Mouse (Mus musculus): ENCODE measurements around the gene Bace1.
"Not testable (repeated sequence)": the region's sequence is repeated elsewhere in the genome, so short reads cannot be mapped to it uniquely, and the experiment has no call there.

The Bace1 gene

DNA sequence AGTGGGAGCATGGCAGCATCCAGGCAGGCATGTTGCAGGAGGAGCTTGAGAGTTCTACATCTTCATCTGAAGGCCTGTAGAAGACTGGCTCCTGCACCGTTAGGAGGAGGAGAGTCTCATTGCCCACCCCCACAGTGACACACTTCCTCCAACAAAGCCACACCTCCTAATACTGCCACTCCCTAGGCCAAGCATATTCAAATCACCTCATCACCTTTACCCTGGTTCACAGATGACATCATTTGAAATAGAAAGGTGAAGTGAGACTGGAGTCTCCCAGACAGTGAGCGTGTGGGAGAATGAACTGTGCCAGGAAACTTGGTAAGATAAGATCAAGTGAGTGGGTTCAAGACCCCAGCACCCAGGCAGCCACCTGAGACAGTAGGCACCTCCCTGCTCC is 4.9 kb upstream of the Bace1 start:
- no peak for DNase-seq (ENCODE audit: low read depth, low spot score)

DNA sequence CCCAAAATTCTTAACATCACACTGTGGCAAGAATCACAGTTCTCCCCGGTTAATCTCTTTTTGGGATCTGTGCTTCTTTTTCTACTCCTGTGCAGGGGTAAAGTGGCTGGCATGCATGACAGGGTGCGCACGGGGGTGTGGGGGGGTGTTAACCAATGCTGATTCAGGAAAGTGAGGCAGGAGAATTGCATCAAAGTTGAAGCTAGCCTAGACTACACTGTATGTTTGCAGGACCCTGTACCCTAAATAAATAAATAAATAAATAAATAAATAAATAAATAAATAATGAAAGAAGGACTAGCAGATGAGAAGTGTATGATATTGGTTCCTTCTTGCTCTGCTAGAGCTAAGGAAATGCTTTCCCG is 329 bp upstream of the Bace1 start:
- no peak for DNase-seq (ENCODE audit: low read depth, low spot score)

DNA sequence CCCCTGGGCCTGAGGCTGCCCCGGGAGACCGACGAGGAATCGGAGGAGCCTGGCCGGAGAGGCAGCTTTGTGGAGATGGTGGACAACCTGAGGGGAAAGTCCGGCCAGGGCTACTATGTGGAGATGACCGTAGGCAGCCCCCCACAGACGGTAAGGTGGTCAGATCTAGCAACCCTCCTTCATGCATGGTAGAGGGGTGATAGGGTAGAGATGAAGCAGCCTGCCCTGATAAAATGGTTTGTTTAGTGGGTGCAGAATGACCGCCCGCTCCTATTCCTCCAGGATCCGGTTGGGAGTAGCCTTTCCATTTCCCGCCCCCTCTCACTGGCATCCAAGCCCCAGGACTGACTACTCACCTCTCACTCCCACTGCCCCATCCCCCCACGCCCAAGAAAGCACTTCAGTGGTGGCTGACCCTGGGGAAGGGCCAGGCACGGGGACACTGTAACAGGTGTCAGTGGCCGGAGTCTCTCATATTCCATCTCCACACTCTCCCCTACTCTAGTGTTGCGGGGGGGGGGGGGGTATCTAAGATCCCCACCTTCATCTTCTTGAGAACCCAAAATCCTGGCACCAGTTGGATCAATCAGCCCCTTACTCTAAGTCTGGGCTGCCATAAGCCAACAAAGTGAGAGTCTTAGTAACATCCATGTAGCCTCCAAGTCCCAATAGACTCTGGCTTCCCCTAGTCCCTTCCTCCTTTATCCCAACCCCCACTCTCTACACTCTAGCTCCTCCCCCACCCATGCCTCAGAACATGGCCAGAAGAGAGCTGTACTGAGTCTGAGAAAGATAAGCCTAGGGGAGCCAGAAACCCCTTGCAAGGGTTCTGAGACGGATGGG is 980 bp downstream of the Bace1 start:
- no peak for DNase-seq (ENCODE audit: low read depth, low spot score)

- DNase-seq (ENCODE audit: low read depth, low spot score) = no peak
Observed at GRCm38 (mm10) chr9:45839982-45840300, 1.6 kb downstream of the Bace1 start.

GRCm38 (mm10) chr9:45840331-45840730 is 2.0 kb downstream of the Bace1 start:
- no peak for DNase-seq (ENCODE audit: low read depth, low spot score)

DNA sequence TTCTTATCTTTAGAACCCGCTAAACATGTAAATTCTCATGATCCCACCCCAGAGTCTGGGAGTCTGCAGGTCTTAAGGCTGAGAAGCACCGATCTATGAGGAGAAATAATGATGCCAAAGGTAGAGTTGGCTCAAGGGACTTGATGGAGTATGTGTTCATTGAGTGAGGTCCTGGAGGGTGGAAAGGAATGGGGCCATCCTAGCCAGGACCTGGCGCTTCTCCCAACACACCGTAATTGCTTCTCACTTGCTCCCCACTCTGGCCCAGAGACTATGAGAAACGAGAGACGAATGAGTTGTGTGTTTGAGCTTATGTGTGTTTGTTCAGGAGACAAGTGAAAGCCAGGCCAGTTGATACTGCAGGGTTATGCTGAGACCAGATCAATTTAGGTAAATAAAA is 3.1 kb downstream of the Bace1 start:
- DNase-seq (ENCODE audit: low read depth, low spot score) = no peak

GRCm38 (mm10) chr9:45843007-45843406 is 4.6 kb downstream of the Bace1 start:
- DNase-seq (ENCODE audit: low read depth, low spot score) = no peak

GRCm38 (mm10) chr9:45843780-45844179 is 5.4 kb downstream of the Bace1 start:
- no peak for DNase-seq (ENCODE audit: low read depth, low spot score)

DNA sequence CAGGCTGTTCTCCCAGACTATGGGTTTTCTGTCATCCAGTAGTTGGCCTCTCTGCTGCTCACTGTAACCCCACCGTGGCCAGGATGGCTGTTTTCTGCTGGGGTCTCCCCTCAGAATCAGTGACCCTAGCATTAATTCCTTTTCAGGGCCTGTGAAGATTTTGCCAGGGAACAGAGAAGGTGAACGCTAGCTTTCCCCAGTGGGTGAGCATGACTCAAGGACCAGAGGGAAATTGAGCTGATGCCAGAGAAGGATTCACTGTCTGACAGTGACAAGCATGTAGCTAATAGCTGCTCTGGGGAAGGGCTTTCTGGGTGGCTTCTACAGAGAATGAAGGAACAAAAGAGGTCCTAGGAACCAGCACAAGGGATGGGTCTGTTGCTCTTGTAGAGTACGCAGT is 7.2 kb downstream of the Bace1 start:
- no peak for DNase-seq (ENCODE audit: low read depth, low spot score)

- DNase-seq (ENCODE audit: low read depth, low spot score) = not testable (repeated sequence)
Observed at GRCm38 (mm10) chr9:45846176-45846575, 7.8 kb downstream of the Bace1 start.

DNA sequence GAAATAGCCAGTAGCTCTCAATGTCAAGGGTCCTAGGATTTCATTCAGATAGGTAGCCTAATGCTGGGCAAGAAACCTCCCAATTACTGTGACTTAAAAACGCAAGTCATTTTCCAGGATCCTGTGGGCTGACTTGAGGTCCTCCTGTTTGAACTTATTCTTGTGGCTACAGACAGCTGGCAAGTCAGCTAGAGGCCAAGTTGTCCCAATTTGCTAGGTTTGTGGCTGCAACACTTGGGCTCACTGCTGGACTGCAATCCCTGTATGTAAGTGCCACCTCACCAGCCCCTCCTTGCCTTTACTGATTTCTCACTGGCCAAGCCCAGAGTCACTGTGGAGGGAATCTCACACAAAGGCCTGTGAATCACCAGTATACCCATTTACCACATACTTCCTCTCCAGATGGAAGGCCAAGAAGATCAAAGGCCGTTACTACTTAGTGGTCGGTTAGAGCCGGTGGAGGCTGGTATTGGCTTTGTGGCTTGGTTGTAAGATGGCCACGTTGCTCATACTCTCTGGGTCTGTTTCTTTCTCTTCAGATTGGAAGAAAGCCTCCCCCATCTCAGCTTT is 8.6 kb downstream of the Bace1 start:
- no peak for DNase-seq (ENCODE audit: low read depth, low spot score)

GRCm38 (mm10) chr9:45849528-45850408 is 11.4 kb downstream of the Bace1 start:
- DNase-seq (ENCODE audit: low read depth, low spot score) = no peak

GRCm38 (mm10) chr9:45850528-45851155 is 12.3 kb downstream of the Bace1 start:
- no peak for DNase-seq (ENCODE audit: low read depth, low spot score)

DNA sequence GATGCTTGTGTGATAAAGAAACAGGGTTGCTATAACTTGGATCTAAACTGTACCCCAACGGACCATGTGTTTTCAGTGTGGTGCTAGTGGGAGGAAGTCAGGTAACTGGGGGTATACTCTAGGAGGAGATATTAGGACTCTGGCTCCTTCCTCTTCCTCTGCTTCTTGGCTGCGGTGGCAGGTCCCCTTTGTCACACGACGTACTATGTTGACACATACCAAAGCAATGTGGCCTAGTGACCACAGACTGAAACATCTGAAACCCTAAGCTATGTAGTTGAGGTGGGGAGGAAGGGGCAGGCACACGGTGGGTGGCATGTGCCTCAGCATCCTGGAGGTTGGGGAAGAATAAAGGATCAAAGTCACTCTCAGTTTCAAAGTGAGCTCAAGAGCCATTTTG is 12.9 kb downstream of the Bace1 start:
- DNase-seq (ENCODE audit: low read depth, low spot score) = no peak

- DNase-seq (ENCODE audit: low read depth, low spot score) = no peak
Observed at GRCm38 (mm10) chr9:45851776-45852175, 13.4 kb downstream of the Bace1 start.

- DNase-seq (ENCODE audit: low read depth, low spot score) = no peak
Observed at GRCm38 (mm10) chr9:45853695-45854094, 15.3 kb downstream of the Bace1 start.

DNA sequence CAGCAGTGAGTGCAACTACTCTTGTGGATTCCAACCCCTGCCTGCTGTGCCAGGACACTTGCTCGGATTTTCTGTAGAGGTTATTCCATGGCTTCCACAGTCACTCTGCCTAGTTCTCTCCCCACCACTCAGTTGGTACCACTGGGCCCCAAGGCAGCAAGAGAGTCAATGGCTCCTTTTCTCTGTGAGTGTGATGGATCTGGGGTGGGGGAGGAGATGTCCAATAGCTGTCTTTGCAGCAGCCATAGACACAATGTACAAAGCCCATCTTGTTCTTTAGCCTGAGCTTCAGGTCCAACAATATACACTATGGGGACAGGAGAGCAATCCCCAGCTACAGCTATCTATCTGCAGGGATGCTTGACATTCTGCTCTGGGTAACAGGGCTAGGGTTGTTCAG is 15.8 kb downstream of the Bace1 start:
- no peak for DNase-seq (ENCODE audit: low read depth, low spot score)

DNA sequence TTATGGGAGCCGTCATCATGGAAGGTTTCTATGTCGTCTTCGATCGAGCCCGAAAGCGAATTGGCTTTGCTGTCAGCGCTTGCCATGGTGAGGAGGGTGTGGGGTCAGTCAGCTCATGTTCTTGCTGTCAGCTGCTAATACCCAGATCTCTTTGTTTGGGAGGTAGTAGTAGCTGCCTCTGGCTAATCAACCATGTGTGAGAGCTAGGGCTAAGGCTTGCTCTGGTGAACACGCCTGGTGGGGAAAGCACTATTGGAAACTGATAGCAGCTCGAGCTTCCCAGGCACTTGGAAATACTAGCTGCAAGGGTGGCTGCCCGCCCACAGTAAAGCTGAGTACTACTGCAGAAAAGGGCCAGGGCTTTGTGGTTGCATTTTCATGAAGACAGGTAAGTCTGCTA is 21.0 kb downstream of the Bace1 start:
- no peak for DNase-seq (ENCODE audit: low read depth, low spot score)

- DNase-seq (ENCODE audit: low read depth, low spot score) = no peak
Observed at GRCm38 (mm10) chr9:45861813-45862212, 23.4 kb downstream of the Bace1 start.

DNA sequence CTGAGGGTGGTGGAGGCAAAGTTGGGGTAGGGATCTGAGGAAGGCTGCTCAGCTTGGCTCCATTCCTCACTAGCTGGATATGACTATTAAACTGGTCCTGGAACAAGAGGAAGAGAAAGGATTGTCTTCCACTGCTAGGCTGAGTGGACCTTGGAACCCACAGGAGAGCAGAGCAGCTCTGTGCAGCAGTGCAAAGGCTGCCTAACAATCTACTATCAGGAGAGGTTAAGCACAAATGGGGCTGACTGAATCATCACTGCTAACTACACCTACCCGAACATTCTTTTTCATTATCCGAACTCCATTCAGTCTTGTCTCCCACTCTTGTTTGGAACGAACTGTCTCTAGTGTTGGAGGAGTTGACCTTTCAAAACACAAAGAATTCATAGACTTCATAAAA is 30.8 kb downstream of the Bace1 start:
- DNase-seq (ENCODE audit: low read depth, low spot score) = no peak

DNA sequence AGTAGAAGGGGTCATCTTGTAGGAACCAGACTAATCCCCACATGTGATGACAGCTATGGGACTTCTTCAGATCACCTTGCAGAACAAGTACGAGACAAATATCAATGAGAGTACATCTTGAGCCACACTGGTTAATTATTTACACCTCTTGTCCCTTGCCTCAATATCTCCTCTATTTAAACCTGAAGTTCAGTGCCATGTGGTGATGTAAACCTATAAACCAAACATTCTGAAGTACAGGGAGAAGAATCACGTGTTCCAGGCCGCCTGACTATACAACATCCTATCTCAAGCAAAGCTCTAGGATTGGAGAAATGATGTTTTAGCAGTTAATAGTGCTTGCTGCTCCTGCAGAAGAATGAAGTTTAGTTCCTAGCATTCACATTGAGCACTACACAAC is 31.9 kb downstream of the Bace1 start:
- no peak for DNase-seq (ENCODE audit: low read depth, low spot score)

GRCm38 (mm10) chr9:45877928-45878327 is 39.5 kb downstream of the Bace1 start:
- no peak for DNase-seq (ENCODE audit: low read depth, low spot score)

Data from forelimb bud, embryonic 11.5 days (tissue).